Mouse (Mus musculus) myocyte (in vitro differentiated cells): ENCODE measurements at regions not wholly inside any gene's neighbourhood (a gene's known extent, or its start where the extent isn't known, plus 50 kb on each side); places are given as distances from the start of the nearest gene placed in this dataset.

Experiments used
- H3K27me3 ChIP-seq: one replicate; pipeline ENCODE4 v1.6.1; 2011; ENCODE audit not compliant: control insufficient read depth, insufficient read depth, insufficient read length
- H3K36me3 ChIP-seq: one replicate; pipeline ENCODE4 v1.6.1; 2011; ENCODE audit not compliant: control insufficient read depth, insufficient read depth
- H3K4me2 ChIP-seq: one replicate; pipeline ENCODE4 v1.6.1; 2011; ENCODE audit warnings: low read depth, control low read depth
- H3K4me3 ChIP-seq: one replicate; pipeline ENCODE4 v1.5.1; 2011; ENCODE audit warnings: mild to moderate bottlenecking, control low read depth, moderate library complexity
- H3K79me2 ChIP-seq: one replicate; pipeline ENCODE4 v1.6.1; 2011; ENCODE audit not compliant: control insufficient read depth, insufficient read depth
- H3ac ChIP-seq: one replicate; pipeline ENCODE4 v1.6.1; 2011; ENCODE audit not compliant: control insufficient read depth, insufficient read length
- CEBPB ChIP-seq: IDR thresholded peaks from 2 replicates; pipeline ENCODE4 v1.6.1; 2011; ENCODE audit warnings: mild to moderate bottlenecking, moderate library complexity; ENCODE audit not compliant: poor library complexity, insufficient read depth, severe bottlenecking
- E2F4 ChIP-seq: IDR thresholded peaks from one replicate; pipeline ENCODE4 v1.6.1; 2011; ENCODE audit warnings: mild to moderate bottlenecking, control low read depth, moderate library complexity; ENCODE audit not compliant: insufficient read depth
- MAX ChIP-seq: IDR thresholded peaks from one replicate; pipeline ENCODE4 v1.6.1; 2011; ENCODE audit warnings: low read depth, mild to moderate bottlenecking, control low read depth
- MYOD1 ChIP-seq, 3 experiments: IDR thresholded peaks; one replicate each; pipeline ENCODE4 v1.6.1; 2011; ENCODE audit warnings: control low read depth in 2 of 3, low read depth in 2 of 3, mild to moderate bottlenecking in 2 of 3, moderate library complexity in 1 of 3; ENCODE audit not compliant: insufficient read length in 2 of 3, control insufficient read depth in 1 of 3
- MYOG ChIP-seq, 3 experiments: IDR thresholded peaks; one replicate each; pipeline ENCODE4 v1.6.1; 2011; ENCODE audit warnings: control low read depth in 2 of 3, low read depth in 2 of 3, mild to moderate bottlenecking in 2 of 3; ENCODE audit not compliant: insufficient read length in 2 of 3, control insufficient read depth in 1 of 3, insufficient read depth in 1 of 3
- POLR2A ChIP-seq: IDR thresholded peaks from one replicate; pipeline ENCODE4 v1.6.1; 2011; ENCODE audit warnings: low read depth, mild to moderate bottlenecking, control low read depth, moderate library complexity; ENCODE audit not compliant: insufficient read length
- POLR2AphosphoS2 ChIP-seq: IDR thresholded peaks from one replicate; pipeline ENCODE4 v1.6.1; 2011; ENCODE audit warnings: low read depth, control low read depth; ENCODE audit not compliant: insufficient read length
- REST ChIP-seq: IDR thresholded peaks from one replicate; pipeline ENCODE4 v1.6.1; 2011; ENCODE audit warnings: mild to moderate bottlenecking, control low read depth, moderate library complexity; ENCODE audit not compliant: insufficient read depth, insufficient read length
- SRF ChIP-seq: IDR thresholded peaks from one replicate; pipeline ENCODE4 v1.6.1; 2011; ENCODE audit warnings: low read depth; ENCODE audit not compliant: control insufficient read depth, insufficient read length
- TCF12 ChIP-seq: IDR thresholded peaks from one replicate; pipeline ENCODE4 v1.6.1; 2011; ENCODE audit warnings: mild to moderate bottlenecking, control low read depth; ENCODE audit not compliant: poor library complexity, insufficient read depth, severe bottlenecking
- TCF3 ChIP-seq: IDR thresholded peaks from one replicate; pipeline ENCODE4 v1.6.1; 2011; ENCODE audit warnings: low read depth, control low read depth; ENCODE audit not compliant: insufficient read length
- USF1 ChIP-seq: IDR thresholded peaks from one replicate; pipeline ENCODE4 v1.6.1; 2011; ENCODE audit warnings: low read depth, mild to moderate bottlenecking, control low read depth, moderate library complexity

- no peaks in the 10 kb centered on the region for H3K27me3 ChIP-seq
- H3K79me2 ChIP-seq, result no peaks in the 10 kb centered on the region
- H3K4me3 ChIP-seq, result no peak overlapping the region
- TF ChIP-seq TCF3 (no peak), E2F4 (no peak), CEBPB (no peak)
- no peak overlapping the region for H3K4me2 ChIP-seq
- no peak overlapping the region for H3ac ChIP-seq
- H3K36me3 ChIP-seq, result no peaks in the 10 kb centered on the region
Measured at GRCm38 (mm10) chr1:76258217-76258616, 712.2 kb downstream of the Slc4a3 start.

DNA sequence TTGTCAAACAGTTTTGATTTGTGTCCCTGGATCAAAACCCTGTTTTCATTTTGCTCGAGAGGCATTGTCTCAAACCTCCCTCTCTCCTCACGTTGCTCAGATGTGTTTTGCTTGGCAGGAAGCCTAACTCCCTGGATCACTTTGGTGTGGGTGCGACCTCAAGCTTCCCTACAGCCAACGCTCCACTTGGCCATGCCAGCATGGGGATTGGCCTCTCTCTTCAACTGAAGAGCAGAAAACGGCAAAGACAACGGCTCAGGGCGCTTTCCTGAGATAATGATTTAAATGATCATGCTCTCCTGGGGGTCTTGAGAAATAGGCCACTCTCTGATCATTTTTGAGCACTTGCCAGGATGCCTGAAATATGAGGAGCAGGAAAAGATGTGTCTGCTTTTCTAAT lies 730.1 kb downstream of the Slc4a3 start:
- TF ChIP-seq MAX (no peak), MYOD1 (IDR thresholded peaks at IDR 0.05; ENCODE audit: control insufficient read depth in 1 of 3, insufficient read length in 2 of 3, low read depth in 2 of 3) (no peak), USF1 (no peak), POLR2AphosphoS2 (no peak), TCF12 (no peak), MYOG (IDR thresholded peaks at IDR 0.05; ENCODE audit: control insufficient read depth in 1 of 3, insufficient read depth in 1 of 3, insufficient read length in 2 of 3, low read depth in 2 of 3) (no peak), CEBPB (no peak), REST (no peak), SRF (no peak), TCF3 (no peak), POLR2A (no peak), E2F4 (no peak)
- H3K4me2 ChIP-seq, result no peak overlapping the region
- H3K27me3 ChIP-seq, result no peaks in the 10 kb centered on the region
- no peaks in the 10 kb centered on the region for H3K79me2 ChIP-seq
- no peaks in the 10 kb centered on the region for H3K36me3 ChIP-seq
- no peak overlapping the region for H3K4me3 ChIP-seq
- H3ac ChIP-seq, result no peak overlapping the region

DNA sequence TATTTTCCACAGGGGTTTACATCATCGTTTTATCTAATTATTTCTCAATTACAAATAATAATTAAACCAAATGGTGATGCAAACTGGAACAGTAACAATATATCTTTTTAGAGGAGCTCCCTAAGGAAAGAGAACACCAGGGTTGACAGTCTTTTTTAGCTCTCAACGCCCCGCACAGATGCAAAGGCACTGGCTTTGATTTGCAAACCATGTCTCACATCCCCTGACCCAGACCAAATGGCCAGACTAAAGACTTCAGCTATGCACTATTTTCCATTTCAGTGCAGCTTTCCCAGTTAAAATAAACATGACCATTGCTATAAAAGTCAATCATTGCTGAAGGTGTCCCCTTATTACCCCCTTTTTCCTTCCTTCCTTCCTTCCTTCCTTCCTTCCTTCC lies 730.6 kb downstream of the Slc4a3 start:
- Histone ChIP-seq H3K4me3 (no peak overlapping the region), H3K4me2 (no peak overlapping the region), H3K27me3 (no peaks in the 10 kb centered on the region), H3ac (no peak overlapping the region), H3K79me2 (no peaks in the 10 kb centered on the region), H3K36me3 (no peaks in the 10 kb centered on the region)
- TF ChIP-seq CEBPB (no peak), MAX (no peak)

- Histone ChIP-seq H3K79me2 (no peaks in the 10 kb centered on the region), H3K36me3 (no peaks in the 10 kb centered on the region), H3ac (no peak overlapping the region), H3K4me2 (no peak overlapping the region), H3K4me3 (no peak overlapping the region), H3K27me3 (no peaks in the 10 kb centered on the region)
- no peak for TF ChIP-seq MYOG (IDR thresholded peaks at IDR 0.05; ENCODE audit: control insufficient read depth in 1 of 3, insufficient read depth in 1 of 3, insufficient read length in 2 of 3, low read depth in 2 of 3)
- TF ChIP-seq CEBPB, result no peak
- no peak for TF ChIP-seq MAX
- no peak for TF ChIP-seq TCF3
- TF ChIP-seq POLR2AphosphoS2, result no peak
- TF ChIP-seq TCF12, result no peak
Measured at GRCm38 (mm10) chr1:76283322-76283721, 737.3 kb downstream of the Slc4a3 start.

DNA sequence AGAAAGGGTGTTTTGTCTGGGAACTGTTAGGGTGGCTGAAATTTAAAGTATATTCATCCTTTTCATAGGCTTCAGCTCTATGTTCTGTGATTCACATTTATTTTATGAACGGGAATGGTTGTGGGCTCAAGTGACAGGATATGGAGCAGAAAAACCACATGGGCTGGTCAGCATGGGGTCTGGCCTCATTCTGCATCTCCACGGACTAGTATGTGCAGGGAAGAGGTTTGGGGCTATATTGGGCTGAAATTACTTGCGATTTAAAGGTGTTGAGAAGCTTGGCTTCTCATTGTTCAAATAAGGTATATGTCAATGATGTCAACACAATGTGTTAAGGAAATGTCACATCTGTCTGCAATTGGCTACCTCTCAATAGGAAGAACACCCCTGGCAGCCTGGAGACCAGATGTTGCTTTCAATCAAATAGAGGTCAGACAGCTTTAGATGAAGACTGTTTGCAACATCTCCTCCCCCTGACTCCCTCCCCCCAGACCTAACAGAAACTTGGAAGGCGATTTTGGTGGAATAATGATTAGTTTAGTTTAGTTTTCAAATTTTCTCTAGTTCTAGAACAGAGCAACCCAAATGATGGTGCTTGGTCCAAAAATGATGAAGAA lies 777.0 kb downstream of the Slc4a3 start:
- Histone ChIP-seq H3K36me3 (no peaks in the 10 kb centered on the region), H3K4me3 (no peak overlapping the region), H3ac (no peak overlapping the region), H3K4me2 (no peak overlapping the region), H3K79me2 (no peaks in the 10 kb centered on the region), H3K27me3 (no peaks in the 10 kb centered on the region)
- no peak for TF ChIP-seq REST

- no peak overlapping the region for H3K4me2 ChIP-seq
- H3ac ChIP-seq, result no peak overlapping the region
- no peaks in the 10 kb centered on the region for H3K36me3 ChIP-seq
- H3K27me3 ChIP-seq, result no peaks in the 10 kb centered on the region
- TF ChIP-seq TCF3, result no peak
- no peak for TF ChIP-seq POLR2A
- no peak for TF ChIP-seq MAX
- TF ChIP-seq USF1, result no peak
- TF ChIP-seq E2F4, result no peak
- no peak for TF ChIP-seq REST
- TF ChIP-seq MYOG (IDR thresholded peaks at IDR 0.05; ENCODE audit: control insufficient read depth in 1 of 3, insufficient read depth in 1 of 3, insufficient read length in 2 of 3, low read depth in 2 of 3), result no peak
- TF ChIP-seq MYOD1 (IDR thresholded peaks at IDR 0.05; ENCODE audit: control insufficient read depth in 1 of 3, insufficient read length in 2 of 3, low read depth in 2 of 3), result no peak
- no peak for TF ChIP-seq TCF12
- TF ChIP-seq CEBPB, result no peak
- TF ChIP-seq SRF, result no peak
- no peak for TF ChIP-seq POLR2AphosphoS2
- no peaks in the 10 kb centered on the region for H3K79me2 ChIP-seq
- no peak overlapping the region for H3K4me3 ChIP-seq
Measured at GRCm38 (mm10) chr1:76323592-76323991, 777.5 kb downstream of the Slc4a3 start.
